Mouse (Mus musculus) intestine, postnatal 0 days (tissue): Measurements from ENCODE around the gene Spen. TPM values are rescaled to one million over a fixed set of nuclear protein-coding genes. Genes with fewer than 3 reads are reported as not detected.
A peak's percentile ranks its signal among the peaks of the same experiment; 100 is the strongest.
"Not testable (repeated sequence)": the region's sequence is repeated elsewhere in the genome, so short reads cannot be mapped to it uniquely, and the experiment has no call there.

Experiments used
- ATAC-seq: fragments of 200-750 bp; cut with Nextera tagmentation; 2 replicates; pipeline ENCODE4 v1.8.0; 2017; ENCODE audit warnings: mild to moderate bottlenecking, moderate TSS enrichment, moderate library complexity
- H3K27ac ChIP-seq: fragments of 300-500 bp; sonication (generic); 2 replicates; pipeline ENCODE4 v1.5.1; 2014; ENCODE audit warnings: mild to moderate bottlenecking, low read depth, low read length, moderate library complexity
- H3K27me3 ChIP-seq: fragments of 300-500 bp; sonication (generic); replicated peaks from 2 replicates; pipeline ENCODE4 v1.6.1; 2014; ENCODE audit warnings: low read length, mixed read lengths; ENCODE audit not compliant: control insufficient read depth, insufficient read depth
- H3K36me3 ChIP-seq: fragments of 300-500 bp; sonication (generic); 2 replicates; pipeline ENCODE4 v1.6.1; 2014; ENCODE audit warnings: mild to moderate bottlenecking, moderate library complexity; ENCODE audit not compliant: control insufficient read depth, insufficient read depth
- H3K4me1 ChIP-seq: fragments of 300-500 bp; sonication (generic); replicated peaks from 2 replicates; pipeline ENCODE4 v1.6.1; 2014; ENCODE audit warnings: antibody characterized with exemption, low read length, mixed read lengths; ENCODE audit not compliant: control insufficient read depth, insufficient read depth
- H3K4me2 ChIP-seq: fragments of 300-500 bp; sonication (generic); replicated peaks from 2 replicates; pipeline ENCODE4 v1.6.1; 2014; ENCODE audit warnings: low read depth, mild to moderate bottlenecking, moderate library complexity
- H3K4me3 ChIP-seq: fragments of 300-500 bp; sonication (generic); 2 replicates; pipeline ENCODE4 v1.5.1; 2014; ENCODE audit warnings: low read depth, low read length
- H3K9ac ChIP-seq: fragments of 300-500 bp; sonication (generic); 2 replicates; pipeline ENCODE4 v1.6.1; 2014; ENCODE audit warnings: mild to moderate bottlenecking, low read depth, low read length
- H3K9me3 ChIP-seq: fragments of 300-500 bp; sonication (generic); 2 replicates; pipeline ENCODE4 v1.6.1; 2016; ENCODE audit warnings: mixed run types; ENCODE audit not compliant: control insufficient read depth
- CTCF ChIP-seq: sonication (generic); IDR thresholded peaks from 2 replicates; pipeline ENCODE4 v1.5.1; 2016; ENCODE audit warnings: low read depth, mild to moderate bottlenecking, control low read depth, antibody characterized with exemption, moderate library complexity
- WGBS: fragments of 180-500 bp; shearing (Covaris S2); extraction: QIAGEN DNeasy Blood & Tissue Kit; methylation state at CpG from one replicate; pipeline ENCODE4 v1.1.7; 2014; 5-methylcytosine and 5-hydroxymethylcytosine counted together
- polyA plus RNA-seq: library from polyadenylated mRNA; unstranded; fragments of >200 nt; fragmentation: Nextera tagmentation; extraction: Ambion mirVana; gene quantifications from 2 replicates; pipeline ENCODE4 v1.2.1, GENCODE M21; 2015

The Spen gene
- polyA plus RNA-seq, 1 experiment from 2014 or later = 3.2 TPM

- no peak overlapping the region for H3K9ac ChIP-seq
- ATAC-seq = no peak
- H3K4me1 ChIP-seq = no peaks in the 10 kb centered on the region
- H3K27me3 ChIP-seq = no peaks in the 10 kb centered on the region
- no peak for TF ChIP-seq CTCF
- no peak overlapping the region for H3K4me2 ChIP-seq
- H3K36me3 ChIP-seq = no peaks in the 10 kb centered on the region
- H3K27ac ChIP-seq = no peak overlapping the region
- no peak overlapping the region for H3K4me3 ChIP-seq
- WGBS = 92% methylated on average over 4 of the region's 4 CpGs
- H3K9me3 ChIP-seq = no peaks in the 10 kb centered on the region
Observed at GRCm38 (mm10) chr4:141564209-141564608, 25.8 kb upstream of the Spen start.

- H3K4me3 ChIP-seq = no peak overlapping the region
- ATAC-seq = no peak
- no peaks in the 10 kb centered on the region for H3K36me3 ChIP-seq
Observed at GRCm38 (mm10) chr4:141562281-141562680, 23.9 kb upstream of the Spen start.

DNA sequence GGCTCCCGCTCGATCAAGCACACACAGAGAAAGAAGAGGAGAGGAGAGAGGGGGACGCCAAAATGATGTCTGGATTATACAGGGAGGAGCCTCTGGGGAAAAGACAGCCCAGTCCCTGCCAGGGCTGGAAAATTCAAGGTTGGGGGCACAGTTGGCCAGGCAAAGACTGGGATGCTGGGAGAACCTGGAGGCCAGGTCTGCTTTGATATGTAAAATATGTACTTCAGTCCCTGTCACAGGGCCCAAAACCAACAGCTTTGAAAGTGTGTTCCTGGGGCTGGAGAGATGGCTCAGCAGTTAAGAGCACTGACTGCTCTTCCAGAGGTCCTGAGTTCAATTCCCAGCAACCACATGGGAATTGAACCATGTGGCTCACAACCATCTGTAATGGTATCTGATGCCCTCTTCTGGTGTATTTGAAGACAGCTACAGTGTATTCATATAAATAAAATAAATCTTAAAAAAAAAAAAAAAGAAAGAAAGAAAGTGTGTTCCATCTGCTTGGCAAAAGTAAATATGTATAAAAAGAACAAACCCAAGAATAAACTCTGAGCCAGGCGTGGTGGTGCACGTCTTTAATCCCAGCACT, 23.0 kb upstream of the Spen start:
- WGBS = 91% methylated on average over 5 of the region's 5 CpGs
- not testable (repeated sequence) for H3K9me3 ChIP-seq, H3K9ac ChIP-seq, H3K4me1 ChIP-seq, H3K4me2 ChIP-seq, H3K36me3 ChIP-seq, H3K27ac ChIP-seq, ATAC-seq, H3K4me3 ChIP-seq, H3K27me3 ChIP-seq

More at GRCm38 (mm10) chr4:141562281-141562680, 23.9 kb upstream of the Spen start:
- Histone ChIP-seq H3K27ac (no peak overlapping the region), H3K9me3 (no peaks in the 10 kb centered on the region), H3K9ac (no peak overlapping the region), H3K4me2 (no peak overlapping the region), H3K27me3 (no peaks in the 10 kb centered on the region), H3K4me1 (no peaks in the 10 kb centered on the region)
- no peak for TF ChIP-seq CTCF
- WGBS = 74% methylated on average over 11 of the region's 11 CpGs

- no peaks in the 10 kb centered on the region for H3K4me1 ChIP-seq
- H3K27me3 ChIP-seq = no peaks in the 10 kb centered on the region
- H3K4me2 ChIP-seq = peak overlapping the region; percentile 80
- H3K36me3 ChIP-seq = no peaks in the 10 kb centered on the region
- WGBS = 1% methylated on average over 9 of the region's 9 CpGs
- peak overlapping the region; percentile 98 for H3K27ac ChIP-seq
- peak overlapping the region; percentile 41 for H3K9ac ChIP-seq
- H3K9me3 ChIP-seq = no peaks in the 10 kb centered on the region
- peak; percentile 43 for ATAC-seq
- peak overlapping the region; percentile 30 for H3K4me3 ChIP-seq
- peak; percentile 98 for TF ChIP-seq CTCF
Observed at GRCm38 (mm10) chr4:141559898-141560263, 21.5 kb upstream of the Spen start.

GRCm38 (mm10) chr4:141559131-141559897, 20.9 kb upstream of the Spen start:
- Histone ChIP-seq H3K27me3 (no peaks in the 10 kb centered on the region), H3K4me2 (peak overlapping the region; percentile 80), H3K36me3 (no peaks in the 10 kb centered on the region), H3K9me3 (no peaks in the 10 kb centered on the region), H3K4me1 (no peaks in the 10 kb centered on the region), H3K9ac (peak overlapping the region; percentile 41), H3K4me3 (peak overlapping the region; percentile 30), H3K27ac (peak overlapping the region; percentile 98)
- ATAC-seq = peak; percentile 79
- TF ChIP-seq CTCF = no peak
- 1% methylated on average over 30 of the region's 30 CpGs for WGBS

GRCm38 (mm10) chr4:141558658-141559057, 20.3 kb upstream of the Spen start:
- Histone ChIP-seq H3K9me3 (no peaks in the 10 kb centered on the region), H3K4me2 (peak overlapping the region; percentile 80), H3K27me3 (no peaks in the 10 kb centered on the region), H3K4me3 (peak overlapping the region; percentile 30), H3K4me1 (no peaks in the 10 kb centered on the region), H3K9ac (peak overlapping the region; percentile 13; the same call in 1 of the 2 replicates), H3K27ac (peak overlapping the region; percentile 98), H3K36me3 (no peaks in the 10 kb centered on the region)
- TF ChIP-seq CTCF = no peak
- 13% methylated on average over 16 of the region's 16 CpGs for WGBS
- peak; percentile 44 for ATAC-seq

DNA sequence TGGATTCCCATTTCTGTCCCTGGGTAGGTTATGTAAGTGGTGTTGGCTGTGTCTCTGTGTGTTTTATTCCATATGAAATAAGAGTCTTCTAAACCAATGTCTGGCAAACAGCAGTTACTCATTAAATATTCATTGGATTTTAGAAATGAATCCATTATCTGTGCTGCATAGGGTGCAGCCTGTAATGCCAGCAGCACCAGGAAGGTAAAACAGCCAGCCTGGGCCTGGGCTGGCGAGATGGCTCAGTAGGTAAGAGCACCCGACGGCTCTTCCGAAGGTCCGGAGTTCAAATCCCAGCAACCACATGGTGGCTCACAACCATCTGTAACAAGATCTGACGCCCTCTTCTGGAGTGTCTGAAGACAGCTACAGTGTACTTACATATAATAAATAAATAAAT, 17.8 kb upstream of the Spen start:
- H3K27ac ChIP-seq, H3K9ac ChIP-seq, H3K4me1 ChIP-seq, H3K9me3 ChIP-seq, H3K4me3 ChIP-seq, H3K27me3 ChIP-seq, ATAC-seq, H3K4me2 ChIP-seq, H3K36me3 ChIP-seq: not testable (repeated sequence)
- 94% methylated on average over 5 of the region's 6 CpGs for WGBS

DNA sequence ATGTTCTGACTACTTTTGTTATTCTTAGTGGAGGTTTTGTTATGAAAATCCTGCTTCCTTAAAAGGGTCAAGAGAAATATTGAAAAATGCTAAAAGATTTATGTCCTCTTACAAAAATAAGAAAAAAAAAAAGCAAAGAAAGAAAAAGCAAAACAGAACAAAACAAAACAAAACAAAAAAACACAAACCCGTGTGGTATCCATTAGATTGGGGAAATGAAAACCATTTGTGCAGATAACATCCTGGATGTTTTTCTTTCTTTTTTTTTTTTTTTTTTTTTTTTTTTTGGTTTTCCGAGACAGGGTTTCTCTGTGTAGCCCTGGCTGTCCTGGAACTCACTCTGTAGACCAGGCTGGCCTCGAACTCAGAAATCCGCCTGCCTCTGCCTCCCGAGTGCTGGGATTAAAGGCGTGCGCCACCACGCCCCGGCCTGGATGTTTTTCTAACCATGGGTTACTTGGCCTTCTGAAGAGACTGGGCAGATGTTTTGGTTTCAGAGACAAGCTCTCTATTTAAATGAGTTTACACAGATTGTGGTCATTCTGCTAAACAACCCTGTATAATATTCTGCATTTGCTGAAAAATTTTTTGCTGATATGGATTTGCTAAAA, 16.0 kb upstream of the Spen start:
- WGBS = 97% methylated on average over 8 of the region's 9 CpGs
- H3K4me1 ChIP-seq, ATAC-seq: not testable (repeated sequence)

More for the DNA sequence above, 16.0 kb upstream of the Spen start:
- H3K9ac ChIP-seq, H3K36me3 ChIP-seq, H3K9me3 ChIP-seq, H3K27me3 ChIP-seq, H3K4me3 ChIP-seq, H3K27ac ChIP-seq, H3K4me2 ChIP-seq: not testable (repeated sequence)
